Mouse (Mus musculus): ENCODE results near the gene 2610507B11Rik.

Gene 2610507B11Rik

GRCm38 (mm10) chr11:78289146-78289763 lies 27.7 kb downstream of the 2610507B11Rik start:
- DNase-seq (ENCODE audit: low read depth) = no peak

GRCm38 (mm10) chr11:78290654-78291053 lies 29.1 kb downstream of the 2610507B11Rik start, which contains the start of gene BC030499:
Gene BC030499, plus strand, starts transcription at chr11:78290841.
- no peak for DNase-seq (ENCODE audit: low read depth)

GRCm38 (mm10) chr11:78294585-78294984 lies 33.0 kb downstream of the 2610507B11Rik start:
- DNase-seq (ENCODE audit: low read depth) = no peak

GRCm38 (mm10) chr11:78300917-78301316 lies 39.4 kb downstream of the 2610507B11Rik start:
- DNase-seq (ENCODE audit: low read depth) = no peak

GRCm38 (mm10) chr11:78301357-78302084 lies 40.0 kb downstream of the 2610507B11Rik start, which contains the start of gene Spag5:
Gene Spag5, plus strand, starts transcription at chr11:78301529.
- DNase-seq (ENCODE audit: low read depth) = peak; percentile 93

DNA sequence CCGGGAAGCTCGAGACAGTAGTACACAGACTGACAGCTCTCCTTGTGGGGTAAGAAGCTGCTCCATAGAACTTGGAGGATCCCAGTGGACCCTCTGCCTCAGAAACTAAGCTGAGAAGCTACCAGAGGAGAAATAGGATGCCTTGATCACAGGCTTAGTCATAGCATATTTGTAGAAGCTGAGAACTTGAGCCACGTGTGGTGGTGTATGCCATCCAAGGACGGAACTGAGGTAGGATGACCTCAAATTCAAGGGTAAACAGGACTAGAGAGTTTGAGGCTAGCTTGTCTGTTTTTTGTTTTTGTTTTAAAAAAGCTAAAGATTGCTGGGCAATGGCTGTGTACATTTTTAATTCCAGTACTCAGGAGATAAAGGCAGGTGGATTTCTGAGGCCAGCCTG lies 43.7 kb downstream of the 2610507B11Rik start:
- DNase-seq (ENCODE audit: low read depth) = no peak

DNA sequence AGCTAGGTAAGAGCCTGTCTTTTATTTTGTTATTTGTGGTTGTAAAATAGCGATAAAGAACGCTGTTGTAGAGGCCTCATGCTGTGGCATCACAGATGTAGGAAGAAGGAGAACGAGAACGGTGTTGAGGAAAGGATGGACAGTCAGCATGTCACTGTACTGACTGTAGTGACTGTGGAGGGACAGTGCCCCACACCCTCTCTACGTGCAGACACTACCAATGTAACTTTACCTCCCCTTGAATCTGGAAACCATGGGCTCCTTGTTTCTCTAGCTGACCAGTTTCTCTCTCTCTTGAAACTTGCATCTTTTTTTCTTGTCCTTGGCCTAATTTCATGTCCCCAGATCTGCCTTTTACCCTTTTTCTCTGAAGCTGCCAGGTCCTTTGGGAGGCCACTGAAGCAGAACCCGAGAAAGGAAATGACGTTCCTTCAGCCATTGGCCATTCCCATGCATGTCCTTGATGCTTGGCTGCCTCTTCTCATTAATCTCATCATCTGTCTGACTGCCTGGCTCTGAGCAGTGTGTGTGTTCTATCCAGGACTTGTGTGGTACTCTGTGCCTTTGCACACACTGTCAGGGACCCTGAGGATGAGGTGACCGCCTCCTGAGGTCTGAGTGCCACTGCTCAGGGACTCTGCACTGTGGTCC lies 49.4 kb downstream of the 2610507B11Rik start:
- DNase-seq (ENCODE audit: low read depth) = no peak

- no peak for DNase-seq (ENCODE audit: low read depth)
These were observed 52.1 kb downstream of the 2610507B11Rik start for GRCm38 (mm10) chr11:78313662-78314061.

DNA sequence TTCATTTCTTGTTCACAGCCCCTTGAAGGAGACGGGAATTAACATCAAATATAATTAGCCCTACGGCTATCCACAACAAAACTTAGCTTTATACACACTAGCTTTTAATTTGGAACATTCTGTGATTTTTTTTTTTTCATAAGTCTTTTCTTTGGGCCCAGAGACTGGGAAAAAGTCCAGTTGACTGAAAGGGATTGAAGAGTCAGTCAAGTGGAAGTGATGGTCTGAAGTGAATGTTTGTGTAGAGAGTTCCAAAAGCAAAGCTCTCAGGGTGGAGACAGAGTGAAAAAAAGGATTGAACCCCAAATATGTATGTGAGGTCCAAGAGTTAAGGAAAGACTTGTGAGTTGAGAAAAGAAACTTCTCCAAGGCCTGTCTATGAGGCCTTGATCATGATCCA lies 56.9 kb downstream of the 2610507B11Rik start:
- DNase-seq (ENCODE audit: low read depth) = no peak

- DNase-seq (ENCODE audit: low read depth) = no peak
These were observed 60.7 kb downstream of the 2610507B11Rik start for GRCm38 (mm10) chr11:78322076-78322831.

DNA sequence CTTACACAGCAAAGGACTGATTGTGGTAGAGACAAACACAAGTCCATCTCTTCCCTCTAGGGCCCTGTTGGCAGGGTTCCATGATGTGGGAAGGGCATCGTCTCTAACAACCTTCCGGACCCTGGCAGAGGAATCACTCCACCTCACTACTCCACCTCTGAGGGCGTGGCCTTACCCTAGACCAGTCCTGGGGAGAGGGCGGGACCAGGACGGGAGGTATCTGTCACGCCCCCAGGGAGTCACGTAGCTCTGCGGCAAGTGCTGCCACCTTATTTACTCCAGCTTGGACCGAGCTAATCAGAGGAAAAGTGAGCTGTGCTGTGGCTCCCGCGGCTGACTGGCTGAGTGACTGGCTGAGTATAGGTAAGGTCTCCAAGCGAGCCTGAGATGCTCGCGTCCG lies 61.3 kb downstream of the 2610507B11Rik start, which contains the start of gene Aldoc:
TSS of gene Aldoc (plus strand) at position 109 of the 400 bp plus-strand sequence.
- DNase-seq (ENCODE audit: low read depth) = peak; percentile 12

DNA sequence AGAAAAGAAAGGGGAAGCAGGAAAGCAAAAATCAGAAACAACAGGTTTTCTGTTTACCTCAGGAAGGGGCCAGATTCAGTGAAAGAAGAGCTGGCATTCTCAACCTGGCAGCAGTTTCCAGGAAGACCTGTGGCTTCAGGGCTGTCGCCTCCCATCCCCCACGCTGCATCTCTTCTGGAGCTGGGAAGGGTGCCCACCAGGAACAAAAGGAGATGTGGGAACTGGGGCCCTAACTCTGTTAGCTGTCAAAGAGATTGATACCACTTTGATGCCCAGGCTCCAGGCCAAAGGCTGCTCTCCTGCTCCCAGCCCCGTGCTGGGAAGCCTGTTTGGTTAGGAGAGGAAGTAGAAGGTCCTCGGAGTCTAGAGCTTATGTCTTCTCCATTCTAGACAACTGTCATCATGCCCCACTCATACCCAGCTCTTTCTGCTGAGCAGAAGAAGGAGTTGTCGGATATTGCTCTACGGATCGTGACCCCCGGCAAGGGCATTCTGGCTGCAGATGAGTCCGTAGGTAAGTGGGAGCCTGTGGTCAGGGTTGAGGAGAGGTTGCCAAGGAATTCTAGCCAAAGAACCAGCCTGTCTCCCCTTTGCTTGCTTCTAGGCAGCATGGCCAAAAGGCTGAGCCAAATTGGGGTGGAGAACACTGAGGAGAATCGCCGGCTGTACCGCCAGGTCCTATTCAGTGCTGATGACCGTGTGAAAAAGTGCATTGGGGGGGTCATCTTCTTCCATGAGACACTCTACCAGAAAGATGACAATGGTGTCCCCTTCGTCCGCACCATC lies 62.6 kb downstream of the 2610507B11Rik start:
- no peak for DNase-seq (ENCODE audit: low read depth)

- no peak for DNase-seq (ENCODE audit: low read depth)
These were observed 63.4 kb downstream of the 2610507B11Rik start for GRCm38 (mm10) chr11:78324965-78325364.

GRCm38 (mm10) chr11:78327215-78327614 lies 65.7 kb downstream of the 2610507B11Rik start:
- no peak for DNase-seq (ENCODE audit: low read depth)

DNA sequence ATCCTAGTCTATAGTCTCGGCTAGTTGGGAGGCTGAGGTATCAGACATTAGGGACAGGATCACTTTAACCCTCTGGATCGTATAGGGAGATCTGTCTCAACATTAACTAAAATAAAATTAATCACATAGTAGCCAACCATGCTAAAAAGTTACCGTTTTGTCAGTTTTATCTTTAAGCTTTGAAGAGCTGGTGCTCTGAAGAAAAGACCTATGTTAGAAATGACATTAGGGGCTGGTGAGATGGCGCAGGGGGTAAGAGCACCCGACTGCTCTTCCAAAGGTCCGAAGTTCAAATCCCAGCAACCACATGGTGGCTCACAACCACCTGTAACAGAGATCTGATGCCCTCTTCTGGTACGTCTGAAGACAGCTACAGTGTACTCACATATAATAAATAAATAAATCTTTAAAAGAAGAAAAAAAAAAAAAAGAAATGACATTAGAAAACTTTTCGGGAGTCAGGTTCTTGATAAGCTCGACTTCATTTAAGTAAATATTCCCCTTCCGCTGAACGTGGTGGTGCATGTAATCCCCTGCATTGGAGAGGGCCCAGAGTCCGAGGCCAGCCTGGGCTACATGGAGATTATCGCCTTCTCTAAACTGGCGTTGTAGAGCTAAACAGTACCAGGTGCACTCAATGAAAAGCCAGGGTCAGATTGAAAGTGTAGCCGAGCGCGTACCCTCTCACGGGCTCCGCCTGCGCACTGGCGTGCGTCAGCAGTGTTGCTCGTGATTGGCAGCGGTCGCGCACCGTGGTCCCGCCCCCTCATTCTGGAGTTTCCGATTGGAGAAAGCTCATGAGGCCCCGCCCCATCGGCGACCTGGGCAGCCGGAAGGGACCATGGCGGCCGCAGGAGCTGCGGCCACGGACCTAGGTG lies 66.3 kb downstream of the 2610507B11Rik start, which contains the start of gene Pigs:
TSS of gene Pigs (plus strand) at position 782 of the 878 bp plus-strand sequence.
- DNase-seq (ENCODE audit: low read depth) = peak; percentile 98

DNA sequence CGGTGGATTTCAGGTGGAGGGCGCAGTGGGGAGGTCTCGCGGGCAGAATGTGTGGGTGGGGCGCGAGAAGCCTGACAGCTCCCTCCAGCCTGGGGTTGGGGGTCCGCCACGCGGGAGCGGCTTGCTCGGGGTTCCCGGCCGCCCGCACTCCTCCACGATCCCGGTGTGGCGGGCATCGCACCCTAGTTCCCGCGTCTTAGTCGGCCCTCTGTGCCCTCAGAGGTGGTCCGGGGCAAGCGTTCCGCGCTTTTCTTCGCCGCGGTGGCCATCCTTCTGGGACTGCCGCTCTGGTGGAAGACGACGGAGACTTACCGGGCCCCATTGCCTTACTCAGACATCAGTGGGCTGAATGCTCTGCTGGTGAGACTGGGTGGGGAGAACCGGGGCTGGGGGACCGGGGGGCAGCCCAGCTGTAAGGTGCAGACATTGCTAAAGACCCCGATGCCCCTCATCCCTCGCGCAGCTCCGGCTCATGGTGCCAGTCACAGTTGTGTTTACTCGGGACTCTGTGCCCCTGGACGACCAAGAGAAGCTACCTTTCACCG lies 67.0 kb downstream of the 2610507B11Rik start:
- DNase-seq (ENCODE audit: low read depth) = no peak

DNA sequence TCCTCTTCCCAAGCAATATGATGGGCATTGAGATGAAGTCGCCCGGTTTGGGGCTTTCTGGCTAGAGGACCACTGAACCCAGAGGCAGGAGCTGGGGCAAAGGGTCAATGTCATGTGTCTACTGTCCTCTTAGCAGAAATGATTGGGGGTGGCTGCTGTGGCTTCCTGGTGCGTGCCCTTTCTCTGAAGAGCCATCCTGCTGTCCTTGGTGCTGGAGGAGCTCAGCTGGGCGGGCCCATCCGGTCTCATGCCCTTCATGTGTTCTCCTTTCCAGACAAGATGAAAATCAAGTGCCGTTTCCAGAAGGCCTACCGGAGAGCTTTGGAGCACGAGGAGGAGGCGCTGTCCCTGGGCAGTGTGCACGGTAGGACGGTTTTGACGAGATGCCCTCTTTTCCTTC lies 71.1 kb downstream of the 2610507B11Rik start:
- no peak for DNase-seq (ENCODE audit: low read depth)

GRCm38 (mm10) chr11:78333992-78334391 lies 72.4 kb downstream of the 2610507B11Rik start:
- DNase-seq (ENCODE audit: low read depth) = no peak

- DNase-seq (ENCODE audit: low read depth) = no peak
These were observed 75.5 kb downstream of the 2610507B11Rik start for GRCm38 (mm10) chr11:78337040-78337439.
